Mouse (Mus musculus) right cerebral cortex, adult 2 months (tissue): Measurements from ENCODE around the gene Fscn2.

Experiments
- DNase-seq, 2 experiments: peaks; one replicate each; pipeline ENCODE4 v3.0.0; 2021 to 2022; ENCODE audit warnings: low spot score in 2 of 2

The Fscn2 gene

GRCm38 (mm10) chr11:120361295-120361694 is at the start of gene Fscn2:
Fscn2 (plus strand) TSS chr11:120361534.
- DNase-seq, result no peak

GRCm38 (mm10) chr11:120311561-120311960 is 49.8 kb upstream of the Fscn2 start:
- DNase-seq, result no peak

- DNase-seq, result no peak
Observed at GRCm38 (mm10) chr11:120312069-120312468, 49.3 kb upstream of the Fscn2 start.

- no peak for DNase-seq
Observed at GRCm38 (mm10) chr11:120313906-120314685, 47.2 kb upstream of the Fscn2 start.

GRCm38 (mm10) chr11:120314721-120315415 is 46.5 kb upstream of the Fscn2 start:
- no peak for DNase-seq

- DNase-seq, result peak; percentile 58 to 60
Observed at GRCm38 (mm10) chr11:120315416-120315761, 45.9 kb upstream of the Fscn2 start.

GRCm38 (mm10) chr11:120315832-120316689 is 45.3 kb upstream of the Fscn2 start:
- DNase-seq, result peak; percentile 94 to 95

GRCm38 (mm10) chr11:120316690-120317254 is 44.6 kb upstream of the Fscn2 start:
- DNase-seq, result no peak

- DNase-seq, result no peak
Observed at GRCm38 (mm10) chr11:120317456-120317855, 43.9 kb upstream of the Fscn2 start.

GRCm38 (mm10) chr11:120319310-120319709 is 42.0 kb upstream of the Fscn2 start:
- DNase-seq, result no peak

- no peak for DNase-seq
Observed at GRCm38 (mm10) chr11:120320156-120320555, 41.2 kb upstream of the Fscn2 start.

- DNase-seq, result no peak
Observed at GRCm38 (mm10) chr11:120335431-120336021, 25.8 kb upstream of the Fscn2 start.

GRCm38 (mm10) chr11:120337447-120337846 is 23.9 kb upstream of the Fscn2 start:
- no peak for DNase-seq

GRCm38 (mm10) chr11:120338786-120339185 is 22.5 kb upstream of the Fscn2 start:
- no peak for DNase-seq

- no peak for DNase-seq
Observed at GRCm38 (mm10) chr11:120339978-120340513, 21.3 kb upstream of the Fscn2 start.

GRCm38 (mm10) chr11:120341661-120342060 is 19.7 kb upstream of the Fscn2 start:
- DNase-seq, result no peak

- no peak for DNase-seq
Observed at GRCm38 (mm10) chr11:120342656-120343160, 18.6 kb upstream of the Fscn2 start.

- no peak for DNase-seq
Observed at GRCm38 (mm10) chr11:120343519-120344309, 17.6 kb upstream of the Fscn2 start.

- no peak for DNase-seq
Observed at GRCm38 (mm10) chr11:120344310-120344920, 16.9 kb upstream of the Fscn2 start.
